Mouse (Mus musculus) left cerebral cortex, adult 8-10 months (tissue): ENCODE results near the gene 1700037H04Rik. TPM values are rescaled to one million over a fixed set of nuclear protein-coding genes. Genes with fewer than 3 reads are reported as not detected.

ENCODE experiments used
- DNase-seq, 2 experiments: peaks; one replicate each; pipeline ENCODE4 v3.0.0; 2022; ENCODE audit warnings: low spot score in 2 of 2
- total RNA-seq, 4 experiments: library from RNA; stranded (reverse); gene quantifications; 2 replicates each; pipeline ENCODE4 v1.2.4; 2022

1700037H04Rik gene
- total RNA-seq, 4 experiments from 2014 or later, result 84.5 to 96.9 (median 92.6) TPM

DNA sequence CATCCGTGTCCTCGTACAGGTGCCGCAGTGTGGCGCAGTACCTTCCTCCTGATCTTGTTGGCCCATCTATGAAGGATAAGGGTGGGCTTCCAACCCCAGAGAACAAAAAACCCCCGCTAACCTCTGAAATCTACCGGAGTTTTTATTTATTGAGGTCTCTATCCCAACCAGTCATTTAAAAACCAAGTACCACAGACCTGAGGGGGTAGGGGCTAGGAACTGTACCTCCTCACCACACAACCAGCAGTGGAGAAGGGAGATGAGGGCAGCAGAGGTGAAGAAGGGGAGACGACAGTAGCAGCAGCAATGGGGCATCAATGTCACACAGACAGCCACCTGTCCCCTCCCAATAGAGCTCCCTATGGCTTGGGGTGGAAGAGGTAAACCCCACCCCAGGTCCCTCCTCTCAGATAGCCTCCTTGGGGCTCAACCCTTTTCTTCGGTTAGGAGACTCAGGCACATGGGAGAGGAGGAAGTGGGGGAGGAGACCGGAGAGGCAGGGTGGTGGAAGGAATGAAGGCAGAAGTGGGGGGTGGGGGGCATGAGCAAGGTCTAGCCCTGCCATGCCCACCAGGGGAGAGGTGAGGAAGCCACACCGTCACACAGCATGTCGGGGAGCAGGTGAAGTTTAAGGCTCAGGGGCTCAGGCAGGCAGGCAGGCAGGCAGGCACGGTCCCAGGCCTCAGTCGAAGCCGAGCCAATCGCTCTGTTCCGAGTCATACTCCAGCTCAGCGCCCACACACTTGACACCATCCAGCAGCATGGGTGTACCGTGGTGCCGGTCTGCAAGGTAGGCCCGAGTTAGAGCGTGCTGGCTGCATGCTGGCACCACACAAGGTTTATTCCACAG, 13.5 kb downstream of the 1700037H04Rik start:
- DNase-seq, result peak in 1 of 2 experiments; percentile 33

- no peak for DNase-seq
These were observed 14.3 kb downstream of the 1700037H04Rik start for GRCm38 (mm10) chr2:131145536-131145935.

GRCm38 (mm10) chr2:131145121-131145520, 14.8 kb downstream of the 1700037H04Rik start:
- no peak for DNase-seq

DNA sequence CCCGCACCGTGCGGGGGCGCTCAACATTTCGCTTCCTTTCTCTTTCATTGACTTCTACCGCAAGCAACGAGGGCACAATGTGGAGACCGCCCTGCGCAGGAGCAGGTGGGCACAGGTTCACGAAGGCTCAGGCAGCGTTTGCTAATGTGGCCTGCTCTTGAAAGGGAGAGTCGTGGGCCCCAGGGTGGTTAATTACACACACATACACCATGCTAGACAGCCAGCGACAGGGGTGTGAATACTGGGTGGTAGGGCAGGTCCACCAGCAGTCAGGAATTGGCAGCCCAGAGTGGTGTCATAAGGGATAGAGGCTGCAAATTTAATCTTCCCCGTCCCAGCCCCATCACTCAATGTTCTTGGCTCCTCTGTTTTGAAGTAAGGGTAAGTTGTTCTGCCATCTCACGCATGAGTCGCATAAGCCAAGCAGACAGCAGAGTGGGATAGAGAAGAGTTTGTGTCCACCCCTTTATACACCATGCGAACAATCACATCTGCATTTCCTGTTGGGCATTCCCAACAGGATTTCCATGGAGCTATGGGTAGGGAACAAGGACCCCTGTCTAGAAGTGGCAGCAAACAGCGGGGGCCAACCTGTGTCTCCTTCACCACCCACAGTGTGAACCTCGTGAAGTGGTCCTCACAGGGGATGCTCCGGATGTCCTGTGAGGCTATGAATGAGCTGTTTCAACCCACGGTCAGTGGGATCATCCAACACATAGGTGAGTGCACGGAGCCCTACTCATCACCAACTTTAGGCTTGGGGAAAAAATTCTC, 16.7 kb downstream of the 1700037H04Rik start:
- no peak for DNase-seq

- DNase-seq, result no peak
These were observed 17.3 kb downstream of the 1700037H04Rik start for GRCm38 (mm10) chr2:131142592-131142991.

GRCm38 (mm10) chr2:131141336-131141986, 18.4 kb downstream of the 1700037H04Rik start:
- DNase-seq, result no peak

GRCm38 (mm10) chr2:131140533-131140905, 19.4 kb downstream of the 1700037H04Rik start:
- no peak for DNase-seq

GRCm38 (mm10) chr2:131139886-131140532, 19.9 kb downstream of the 1700037H04Rik start:
- no peak for DNase-seq

GRCm38 (mm10) chr2:131139287-131139686, 20.6 kb downstream of the 1700037H04Rik start:
- DNase-seq, result no peak

GRCm38 (mm10) chr2:131138760-131139159, 21.1 kb downstream of the 1700037H04Rik start:
- DNase-seq, result no peak

GRCm38 (mm10) chr2:131138296-131138695, 21.6 kb downstream of the 1700037H04Rik start:
- peak in 1 of 2 experiments; percentile 3 for DNase-seq

GRCm38 (mm10) chr2:131135521-131136139, 24.3 kb downstream of the 1700037H04Rik start:
- DNase-seq, result peak in 1 of 2 experiments; percentile 2

DNA sequence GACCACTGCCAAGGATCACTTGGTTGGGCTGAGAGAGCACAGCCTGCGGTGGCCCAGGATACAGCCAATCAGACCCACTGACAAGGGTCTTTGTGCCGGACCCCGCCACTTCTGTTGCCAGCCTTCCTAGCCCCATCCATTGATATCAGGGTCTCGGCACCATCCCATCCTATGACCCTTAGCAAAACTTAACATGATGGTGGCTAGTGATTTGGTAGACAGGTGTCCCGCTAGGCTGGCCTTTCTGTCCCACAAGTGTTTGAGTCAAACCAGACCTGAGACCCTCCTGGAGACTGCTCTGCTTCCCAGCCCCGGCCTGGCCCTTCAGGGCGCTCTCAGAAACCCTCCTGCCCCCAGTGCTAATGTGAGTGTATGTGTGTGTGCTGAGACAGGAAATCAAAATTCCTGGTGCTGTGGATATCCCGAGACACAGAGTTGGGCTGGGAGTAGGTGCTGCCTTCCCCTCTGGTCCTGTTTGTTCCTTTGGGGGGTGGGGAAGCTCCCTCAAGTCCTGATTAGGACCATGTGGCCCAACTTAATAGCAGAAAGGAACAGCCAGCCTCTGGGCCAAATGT, 25.0 kb downstream of the 1700037H04Rik start:
- DNase-seq, result peak in 1 of 2 experiments; percentile 3

- peak in 1 of 2 experiments; percentile 3 for DNase-seq
These were observed 25.5 kb downstream of the 1700037H04Rik start for GRCm38 (mm10) chr2:131134381-131134780.

GRCm38 (mm10) chr2:131132930-131133547, 26.8 kb downstream of the 1700037H04Rik start, which contains the start of gene Gm11037:
TSS of gene Gm11037 (plus strand) at chr2:131133497.
- no peak for DNase-seq

GRCm38 (mm10) chr2:131132111-131132888, 27.6 kb downstream of the 1700037H04Rik start:
- no peak for DNase-seq

- no peak for DNase-seq
These were observed 29.0 kb downstream of the 1700037H04Rik start for GRCm38 (mm10) chr2:131130849-131131248.

DNA sequence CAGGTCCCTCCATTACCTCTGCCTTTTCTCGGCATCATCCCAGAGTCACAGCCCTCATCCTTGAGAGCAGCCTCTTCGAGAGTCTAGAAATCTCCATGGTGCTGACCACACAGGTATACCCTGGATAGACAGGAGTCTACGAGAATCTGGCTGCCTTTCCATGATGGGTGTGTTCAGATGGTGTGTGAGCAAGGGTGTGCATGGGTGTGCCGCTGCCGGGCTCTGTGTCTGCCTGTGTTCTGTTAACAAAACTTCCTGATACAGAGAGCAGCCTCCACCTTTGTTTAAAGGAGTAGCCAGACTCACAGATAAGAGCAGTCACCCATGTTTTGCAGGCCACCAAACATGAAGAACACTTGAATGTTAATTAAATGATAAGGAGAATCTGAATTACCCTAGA, 30.0 kb downstream of the 1700037H04Rik start:
- no peak for DNase-seq

DNA sequence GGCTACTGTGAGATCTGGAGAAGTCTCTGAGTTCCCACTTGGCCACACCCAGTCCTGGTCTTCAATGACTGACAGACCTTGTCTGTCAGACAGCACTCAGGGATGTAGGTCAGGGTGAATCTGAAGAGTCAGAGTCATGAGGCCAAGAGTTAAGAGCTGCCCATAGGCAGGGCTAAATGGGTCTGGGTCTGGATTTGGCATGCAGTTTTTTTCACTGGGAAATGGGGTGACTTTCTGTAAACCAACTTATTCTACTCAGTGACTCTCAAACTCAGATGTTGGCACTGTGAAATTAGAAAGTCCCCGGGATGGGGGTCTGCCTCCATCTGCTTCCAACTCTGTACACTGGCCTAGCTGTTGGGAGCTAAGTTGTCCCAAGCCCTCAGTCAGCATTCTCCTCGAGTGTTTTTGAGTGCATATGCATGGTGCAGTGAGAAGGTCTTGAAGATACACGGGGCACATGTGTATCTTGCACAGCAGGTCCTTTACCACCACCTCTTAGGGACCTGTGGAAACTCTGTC, 31.2 kb downstream of the 1700037H04Rik start:
- DNase-seq, result no peak
